Mouse (Mus musculus) myocyte (in vitro differentiated cells): ENCODE data around the gene Oprl1.

Experiments used
- CEBPB ChIP-seq: IDR thresholded peaks from 2 replicates; pipeline ENCODE4 v1.6.1; 2011; ENCODE audit warnings: mild to moderate bottlenecking, moderate library complexity; ENCODE audit not compliant: poor library complexity, insufficient read depth, severe bottlenecking
- E2F4 ChIP-seq: IDR thresholded peaks from one replicate; pipeline ENCODE4 v1.6.1; 2011; ENCODE audit warnings: mild to moderate bottlenecking, control low read depth, moderate library complexity; ENCODE audit not compliant: insufficient read depth
- MAX ChIP-seq: IDR thresholded peaks from one replicate; pipeline ENCODE4 v1.6.1; 2011; ENCODE audit warnings: low read depth, mild to moderate bottlenecking, control low read depth
- POLR2A ChIP-seq: IDR thresholded peaks from one replicate; pipeline ENCODE4 v1.6.1; 2011; ENCODE audit warnings: low read depth, mild to moderate bottlenecking, control low read depth, moderate library complexity; ENCODE audit not compliant: insufficient read length
- REST ChIP-seq: IDR thresholded peaks from one replicate; pipeline ENCODE4 v1.6.1; 2011; ENCODE audit warnings: mild to moderate bottlenecking, control low read depth, moderate library complexity; ENCODE audit not compliant: insufficient read depth, insufficient read length
- SRF ChIP-seq: IDR thresholded peaks from one replicate; pipeline ENCODE4 v1.6.1; 2011; ENCODE audit warnings: low read depth; ENCODE audit not compliant: control insufficient read depth, insufficient read length
- TCF12 ChIP-seq: IDR thresholded peaks from one replicate; pipeline ENCODE4 v1.6.1; 2011; ENCODE audit warnings: mild to moderate bottlenecking, control low read depth; ENCODE audit not compliant: poor library complexity, insufficient read depth, severe bottlenecking
- USF1 ChIP-seq: IDR thresholded peaks from one replicate; pipeline ENCODE4 v1.6.1; 2011; ENCODE audit warnings: low read depth, mild to moderate bottlenecking, control low read depth, moderate library complexity

- no peak for TF ChIP-seq POLR2A
- no peak for TF ChIP-seq USF1
- TF ChIP-seq MAX, result no peak
- TF ChIP-seq SRF, result no peak
- no peak for TF ChIP-seq CEBPB
- TF ChIP-seq E2F4, result no peak
- no peak for TF ChIP-seq TCF12
- no peak for TF ChIP-seq REST
Measured at GRCm38 (mm10) chr2:181752626-181753025, 37.8 kb downstream of the Oprl1 start.
